Mouse (Mus musculus): ENCODE results near the gene Clic1.
"Not testable (repeated sequence)": the region's sequence is repeated elsewhere in the genome, so short reads cannot be mapped to it uniquely, and the experiment has no call there.

The Clic1 gene

DNA sequence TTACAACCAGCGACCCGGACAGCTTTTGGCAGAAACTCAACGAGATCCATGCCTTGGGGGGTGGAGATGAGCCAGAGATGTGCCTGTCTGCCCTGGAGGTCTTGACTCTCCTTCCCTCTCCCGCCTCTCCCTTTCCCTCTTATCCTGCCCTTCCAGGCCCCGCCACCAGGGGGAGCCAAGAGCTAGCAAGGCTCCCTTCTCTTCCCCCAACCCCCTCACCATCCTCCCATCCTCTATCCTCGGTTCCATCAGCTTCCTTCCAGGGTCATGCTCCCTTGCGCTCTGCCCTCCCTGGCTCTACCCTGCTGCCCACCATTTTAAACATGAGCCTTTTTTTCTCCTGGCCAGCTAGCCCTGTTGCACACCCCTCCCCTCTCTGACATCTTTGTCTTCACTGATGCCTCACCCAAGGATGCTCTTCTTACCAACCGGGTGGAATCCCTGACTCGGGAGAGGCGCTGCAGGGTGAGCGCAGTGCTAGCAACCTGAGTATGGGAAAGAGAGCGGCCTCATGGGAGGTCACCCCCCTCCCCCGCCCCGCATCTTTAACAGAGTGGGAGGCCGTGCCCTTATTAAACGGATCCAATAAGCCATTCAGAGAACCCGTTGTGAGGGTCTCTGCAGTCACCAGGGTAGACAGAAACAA, 28.5 kb upstream of the Clic1 start:
- DNase-seq: peak; percentile 85 to 88

DNA sequence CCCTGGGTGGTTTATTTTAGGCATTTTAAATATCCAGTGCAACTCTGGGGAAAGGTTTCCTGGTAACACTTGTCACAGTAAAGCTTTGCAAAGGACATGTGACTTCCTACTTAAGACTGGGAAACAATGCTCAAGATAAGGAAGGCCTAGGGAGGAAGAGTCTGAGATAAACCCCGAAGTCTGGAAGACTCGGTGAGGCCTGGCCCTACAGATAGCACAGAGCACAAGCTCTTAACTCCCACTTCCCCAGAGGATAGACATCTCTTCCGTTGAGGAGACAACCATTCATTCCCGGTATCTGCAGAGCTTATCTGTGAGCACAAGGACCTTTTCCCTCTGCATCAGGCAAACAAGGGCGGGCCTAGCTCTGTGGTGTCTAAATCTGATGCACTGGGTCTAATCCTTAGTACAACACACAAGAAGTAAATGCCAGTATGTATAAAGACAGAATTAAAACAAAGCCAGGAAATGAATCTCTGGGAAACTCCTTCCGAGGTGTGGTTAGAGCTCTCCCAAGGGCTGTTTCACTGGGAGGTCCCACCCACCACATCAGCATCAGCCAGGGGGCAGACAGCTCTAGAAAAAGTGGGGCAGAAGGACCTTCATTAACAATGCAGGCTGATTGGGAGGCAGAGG, 27.8 kb upstream of the Clic1 start:
- peak; percentile 53 to 69 for DNase-seq

DNA sequence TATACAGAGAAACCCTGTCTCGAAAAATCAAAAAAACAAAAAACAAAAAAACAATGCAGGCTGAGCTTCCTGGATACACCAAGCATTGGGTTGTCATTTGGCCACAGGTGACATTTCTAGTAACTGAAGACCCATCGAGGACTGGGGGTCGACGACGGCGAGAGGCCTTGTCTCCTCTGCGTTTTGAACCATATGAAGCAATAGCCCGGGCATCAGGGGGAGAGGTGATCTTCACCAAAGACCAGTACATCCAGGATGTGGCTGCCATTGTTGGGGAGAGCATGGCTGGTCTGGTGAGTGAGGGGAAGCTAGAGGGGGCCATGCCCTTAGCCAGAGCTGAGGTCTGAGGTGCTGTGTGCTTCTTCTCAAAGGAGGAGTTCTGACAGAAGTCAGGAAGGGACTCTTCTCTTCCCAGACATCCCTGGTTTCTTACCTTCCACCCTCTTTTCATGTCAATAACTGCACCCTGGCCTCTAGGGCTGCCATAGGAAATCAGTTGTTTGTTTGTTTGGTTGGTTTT, 27.2 kb upstream of the Clic1 start:
- DNase-seq: no peak

DNA sequence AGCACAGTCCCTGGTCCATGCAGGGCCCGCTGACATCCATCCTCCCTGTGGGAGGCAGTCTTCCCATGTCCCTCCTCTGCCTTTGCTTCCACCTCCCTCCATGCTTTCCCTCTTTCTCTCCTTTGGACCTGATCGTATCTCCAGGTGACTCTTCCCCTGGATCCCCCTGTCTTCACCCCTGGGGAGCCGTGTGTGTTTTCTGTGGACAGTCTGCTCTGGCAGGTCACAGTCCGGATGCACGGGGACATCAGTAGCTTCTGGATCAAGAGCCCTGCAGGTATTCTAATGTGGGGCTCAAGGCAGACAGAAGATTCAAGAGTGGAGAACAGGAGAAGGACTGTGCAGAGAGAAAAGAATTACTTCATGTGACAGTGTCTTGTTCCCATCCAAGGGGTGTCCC, 26.5 kb upstream of the Clic1 start:
- no peak for DNase-seq

DNA sequence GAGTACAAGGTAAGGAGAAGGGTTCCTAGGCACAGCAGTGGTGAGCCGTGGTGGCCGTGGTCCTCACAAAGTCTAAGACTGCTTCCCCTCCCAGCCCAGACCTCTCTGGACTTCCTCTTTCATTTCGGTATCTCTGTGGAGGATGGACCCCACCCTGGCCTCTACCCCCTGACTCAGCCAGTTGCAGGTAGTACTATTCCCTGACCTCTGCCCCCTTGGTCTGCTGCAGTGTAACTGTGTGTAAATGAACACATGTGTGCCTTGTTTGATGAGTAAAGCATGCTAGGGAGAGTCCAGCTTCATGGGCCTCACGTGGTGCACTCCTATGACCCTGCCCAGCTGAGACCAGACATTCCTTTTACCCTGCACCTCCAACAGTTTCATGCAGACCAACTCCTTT, 26.0 kb upstream of the Clic1 start:
- DNase-seq: no peak

DNA sequence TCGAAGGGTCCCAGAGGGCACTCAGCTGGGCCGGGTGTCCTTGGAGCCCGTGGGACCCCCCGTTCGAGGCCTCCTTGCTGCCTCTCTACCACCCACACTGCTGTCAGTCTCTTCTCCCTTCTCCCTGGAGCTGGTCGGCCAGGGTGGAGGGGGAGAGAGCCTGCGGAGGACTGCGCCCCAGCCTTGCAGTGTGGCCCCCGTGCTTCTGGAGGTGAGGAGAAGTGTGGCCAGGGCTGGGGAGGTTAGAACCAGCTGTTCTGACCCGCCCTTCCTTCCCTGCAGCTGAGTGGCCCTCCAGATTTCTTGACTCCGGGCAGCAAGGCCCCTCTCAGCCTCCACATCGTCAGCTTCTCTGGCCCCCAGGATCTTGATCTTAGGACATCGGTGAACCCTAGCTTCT, 25.5 kb upstream of the Clic1 start:
- no peak for DNase-seq

DNA sequence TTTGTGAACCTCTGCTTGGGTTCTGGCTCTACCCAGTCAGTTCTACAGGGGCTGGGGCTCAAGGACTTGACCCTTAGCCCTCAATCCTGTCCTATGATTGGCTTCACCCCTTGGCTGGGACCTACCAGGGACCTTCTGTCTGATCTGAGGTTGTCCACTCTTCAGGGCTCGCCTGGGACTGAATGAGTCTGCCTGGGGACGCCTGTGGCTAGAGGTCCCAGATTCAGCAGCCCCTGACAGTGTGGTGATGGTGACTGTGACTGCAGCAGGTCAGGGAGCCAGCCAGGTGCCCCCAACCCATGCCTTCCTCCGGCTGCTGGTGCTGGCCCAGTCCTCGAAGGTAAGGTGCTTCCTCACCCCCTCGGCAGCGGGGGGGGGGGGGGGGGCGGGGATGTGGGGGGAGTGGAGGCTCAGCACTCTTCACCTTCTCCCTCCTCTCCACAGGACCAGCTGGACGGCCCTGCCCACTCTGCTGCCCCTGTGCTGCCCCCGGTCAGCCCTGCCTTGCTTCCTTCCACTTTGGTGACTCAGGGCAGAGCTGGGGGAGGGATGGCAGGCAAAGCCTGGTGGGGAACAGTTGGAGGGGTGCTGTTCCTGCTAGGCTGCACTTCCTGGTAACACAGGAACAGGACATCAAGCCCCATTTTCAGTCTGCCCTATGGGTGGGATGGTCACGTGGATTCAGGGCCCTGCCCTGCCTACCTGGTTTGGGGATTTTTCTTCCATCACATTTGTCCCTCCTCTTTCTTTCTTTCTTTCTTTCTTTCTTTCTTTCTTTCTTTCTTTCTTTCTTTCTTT, 24.9 kb upstream of the Clic1 start:
- DNase-seq: peak in 1 of 2 experiments; percentile 40

DNA sequence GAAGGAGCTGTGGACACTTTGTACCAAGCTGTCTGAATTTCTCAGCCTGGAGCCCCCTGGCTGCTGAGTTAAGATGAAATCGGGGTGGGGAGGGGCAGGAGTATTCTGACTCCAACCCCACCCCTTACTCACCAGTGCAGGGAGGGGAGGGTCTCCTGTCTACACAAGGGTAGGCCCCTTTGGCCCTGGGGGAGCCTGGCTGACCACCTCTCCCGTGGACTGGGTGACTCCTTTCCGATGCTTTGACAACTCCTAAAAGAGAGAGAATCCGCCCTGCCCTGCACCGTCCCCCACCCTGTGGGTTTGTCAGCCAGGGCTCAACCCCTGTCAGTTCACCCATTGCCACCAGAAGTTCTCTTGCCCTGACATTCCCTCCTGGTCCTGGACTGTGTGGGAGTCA, 23.6 kb upstream of the Clic1 start:
- DNase-seq: no peak

DNA sequence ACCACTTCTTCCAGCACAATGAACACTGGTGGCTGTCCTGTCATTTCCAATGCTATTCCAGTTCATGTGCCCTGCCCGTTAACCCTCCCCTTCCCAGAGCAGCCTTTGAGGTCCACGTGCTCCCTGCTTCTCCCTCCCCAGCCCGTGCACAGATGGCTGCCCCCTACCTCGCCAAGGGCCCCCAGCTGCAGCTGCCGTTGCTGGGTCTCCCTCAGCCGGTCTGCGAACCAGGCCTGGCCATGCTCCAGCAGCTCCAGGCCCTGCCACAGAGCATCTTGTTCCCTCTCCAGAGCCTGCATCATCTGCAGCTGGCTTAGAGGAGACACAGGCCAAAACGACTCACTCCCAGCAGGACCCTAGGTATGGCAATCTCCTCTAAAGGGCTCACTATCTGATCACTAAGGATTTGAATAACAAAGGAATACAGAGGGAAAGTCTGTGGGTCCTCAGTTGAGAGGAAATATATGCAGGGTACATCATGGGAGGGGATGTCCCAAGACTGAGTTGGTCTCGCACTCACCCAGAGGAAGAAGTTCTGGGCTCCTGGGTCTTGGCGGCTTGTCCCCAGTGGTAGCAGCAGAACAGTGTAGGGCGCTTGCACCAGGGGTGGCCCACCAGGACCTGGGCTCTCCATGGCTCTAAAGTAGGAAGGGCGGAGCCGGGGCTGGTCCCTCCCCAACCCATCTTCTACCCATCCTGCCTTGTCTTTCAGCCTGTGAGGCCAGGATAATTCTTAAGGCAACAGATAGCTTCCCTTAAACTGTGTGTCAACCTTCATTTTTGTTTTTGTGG, 22.3 kb upstream of the Clic1 start, which contains the start of gene Sapcd1:
Gene Sapcd1 (minus strand): TSS at position 740 of the 792 bp plus-strand sequence.
- no peak for DNase-seq

DNA sequence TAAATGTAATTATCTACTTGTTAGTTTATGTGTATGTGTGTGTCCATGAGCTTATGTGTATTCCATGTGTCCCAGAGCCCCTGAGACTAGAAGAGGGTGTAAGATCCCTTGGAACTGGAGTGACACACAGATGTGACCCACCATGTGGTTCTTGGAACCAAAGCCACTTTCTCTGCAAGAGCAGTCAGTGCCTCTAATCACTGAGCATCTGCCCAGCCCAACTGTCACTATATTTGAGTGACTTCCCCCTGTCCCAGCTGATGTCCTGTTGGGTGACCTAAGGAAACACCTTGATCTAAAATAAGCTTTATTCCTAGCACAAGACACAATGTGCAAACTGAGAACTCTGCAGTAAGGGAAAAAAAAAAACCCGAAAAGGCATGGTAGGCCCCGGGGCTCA, 21.5 kb upstream of the Clic1 start:
- DNase-seq: no peak

DNA sequence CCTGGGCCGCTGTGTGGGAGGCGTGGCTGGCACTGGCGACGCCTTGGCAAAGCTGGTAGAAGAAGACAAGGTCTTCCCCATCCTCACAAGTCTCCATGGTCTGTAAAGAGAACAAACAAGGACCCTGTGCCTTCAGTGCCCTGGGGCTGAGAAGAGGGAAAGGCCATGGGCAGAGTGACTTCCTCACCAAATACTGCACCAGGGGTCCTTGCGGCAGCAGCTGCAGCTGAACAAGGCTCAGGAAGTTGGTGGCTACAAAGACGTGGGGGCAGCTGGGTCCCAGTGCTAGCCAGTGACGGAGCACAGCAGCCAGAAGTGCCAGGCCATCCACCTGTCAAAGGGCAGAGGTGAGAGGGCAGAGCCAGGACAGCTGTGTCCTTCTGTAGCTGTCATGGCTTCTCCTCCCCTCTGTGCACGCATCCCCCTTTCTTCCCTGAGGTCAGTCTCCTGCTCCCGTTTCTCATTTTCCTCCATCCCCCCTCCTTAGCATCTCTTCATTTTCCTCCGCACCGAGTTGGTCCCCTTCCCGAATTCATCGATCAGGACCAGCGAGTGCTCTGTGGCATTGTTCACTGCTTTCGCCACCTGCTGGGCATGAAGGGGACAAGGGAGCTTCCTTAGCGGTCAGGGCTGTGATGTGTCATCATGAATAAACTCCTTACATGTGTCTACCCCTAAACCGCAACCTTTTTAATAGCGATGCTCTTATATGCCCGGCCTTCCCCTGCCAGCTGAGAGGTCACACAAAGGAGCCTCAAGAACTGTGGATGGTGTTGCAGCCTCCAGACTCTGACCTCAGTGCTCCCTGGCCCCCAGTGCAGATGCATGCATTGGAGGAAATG, 19.9 kb upstream of the Clic1 start:
- no peak for DNase-seq

DNA sequence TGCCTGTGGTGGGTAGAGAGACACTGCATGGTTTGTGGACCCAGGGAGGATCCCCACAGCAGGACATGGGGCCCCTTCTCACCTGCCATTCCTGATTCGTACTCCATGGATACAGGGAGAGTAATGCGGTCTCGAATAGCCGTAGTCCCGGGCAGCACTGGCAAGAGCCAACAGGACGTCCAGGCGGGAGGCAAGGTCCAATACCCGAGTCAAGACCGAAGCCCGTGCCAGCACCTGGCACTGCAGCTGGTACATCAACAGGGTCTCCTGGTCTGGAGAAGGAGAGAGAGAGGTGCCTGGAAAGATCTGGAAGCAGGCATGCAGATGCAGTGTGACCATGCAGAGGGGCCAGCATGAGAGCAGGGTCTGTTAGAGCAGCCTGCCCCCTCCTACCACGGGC, 18.5 kb upstream of the Clic1 start:
- DNase-seq: no peak

DNA sequence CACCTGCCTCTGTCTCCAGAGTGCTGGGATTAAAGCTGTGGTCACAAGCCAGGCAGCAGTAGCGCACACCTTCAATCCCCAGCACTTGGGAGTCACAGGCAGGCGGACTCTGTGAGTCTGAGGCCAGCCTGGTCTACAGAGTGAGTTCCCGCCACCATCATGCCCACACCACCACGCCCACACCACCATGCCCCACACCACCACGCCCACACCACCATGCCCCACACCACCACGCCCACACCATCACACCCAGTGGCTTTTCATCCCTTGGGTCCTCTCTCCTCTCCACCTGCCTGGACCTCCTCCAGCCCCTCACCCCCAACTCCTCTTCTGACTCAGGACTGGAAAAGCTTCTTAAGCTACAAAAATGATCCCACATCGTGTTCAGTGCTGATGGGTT, 17.9 kb upstream of the Clic1 start:
- no peak for DNase-seq

DNA sequence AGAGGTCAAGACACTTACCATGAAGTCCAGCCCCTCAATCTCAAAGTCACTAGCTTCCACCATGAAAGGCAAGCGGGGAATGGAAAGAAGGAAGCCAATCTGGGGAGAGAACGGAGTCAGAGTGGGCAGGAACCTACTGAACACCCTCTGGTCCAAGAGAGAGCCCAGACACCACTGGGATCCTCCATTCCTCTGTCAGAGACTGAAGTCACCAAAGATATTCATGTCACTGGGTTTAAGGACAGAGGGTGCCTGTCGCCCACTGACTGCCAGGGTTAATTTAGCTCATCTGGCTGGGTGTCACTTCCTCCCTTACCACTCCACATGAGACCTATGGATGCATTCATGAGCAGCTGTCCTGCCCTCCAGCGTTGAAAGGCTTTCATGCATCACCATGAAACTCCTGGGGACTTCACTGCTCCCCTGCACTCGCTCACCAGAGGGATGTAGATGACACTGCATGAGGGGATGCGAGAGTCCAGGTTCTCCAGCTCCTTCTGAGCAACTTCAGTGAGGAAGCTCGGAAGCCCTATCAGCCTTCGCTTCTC, 17.4 kb upstream of the Clic1 start:
- DNase-seq: no peak

DNA sequence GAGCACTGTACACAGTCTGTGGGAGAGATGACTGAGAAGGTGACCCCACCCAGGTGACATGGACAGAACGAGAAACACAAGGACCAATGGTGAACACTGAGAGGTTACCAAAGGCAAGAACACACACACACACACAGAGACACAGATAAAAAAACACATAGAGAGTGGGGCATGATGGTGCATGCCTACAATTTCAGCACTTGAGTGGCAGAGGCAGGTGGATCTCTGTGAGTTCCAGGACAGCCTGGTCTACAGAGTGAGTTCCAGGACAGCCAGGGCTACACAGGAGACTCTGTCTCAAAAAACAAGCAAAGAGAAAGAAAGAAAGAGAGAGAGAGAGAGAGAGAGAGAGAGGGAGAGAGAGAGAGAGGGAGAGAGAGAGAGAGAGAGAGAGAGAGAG, 16.1 kb upstream of the Clic1 start:
- not testable (repeated sequence) for DNase-seq

DNA sequence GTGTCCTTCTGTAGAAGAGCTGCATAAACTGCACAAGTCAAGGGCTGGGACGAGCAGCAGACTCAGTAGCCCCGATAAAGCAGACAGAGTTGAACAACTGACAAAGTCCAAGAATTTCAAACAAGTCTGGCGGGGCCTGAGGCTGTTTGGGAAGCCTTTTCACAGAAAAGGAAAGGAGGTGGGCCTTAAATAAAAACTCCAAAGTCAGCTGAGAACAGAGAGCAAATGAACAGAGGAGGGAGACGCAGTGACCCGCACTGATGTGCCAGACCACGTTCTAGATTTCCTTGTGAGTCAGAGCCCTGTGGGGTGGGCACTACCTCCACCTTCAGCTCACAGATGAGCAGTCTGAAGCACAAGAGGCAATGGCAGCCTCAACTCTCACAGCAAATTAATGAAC, 14.9 kb upstream of the Clic1 start:
- DNase-seq: no peak

DNA sequence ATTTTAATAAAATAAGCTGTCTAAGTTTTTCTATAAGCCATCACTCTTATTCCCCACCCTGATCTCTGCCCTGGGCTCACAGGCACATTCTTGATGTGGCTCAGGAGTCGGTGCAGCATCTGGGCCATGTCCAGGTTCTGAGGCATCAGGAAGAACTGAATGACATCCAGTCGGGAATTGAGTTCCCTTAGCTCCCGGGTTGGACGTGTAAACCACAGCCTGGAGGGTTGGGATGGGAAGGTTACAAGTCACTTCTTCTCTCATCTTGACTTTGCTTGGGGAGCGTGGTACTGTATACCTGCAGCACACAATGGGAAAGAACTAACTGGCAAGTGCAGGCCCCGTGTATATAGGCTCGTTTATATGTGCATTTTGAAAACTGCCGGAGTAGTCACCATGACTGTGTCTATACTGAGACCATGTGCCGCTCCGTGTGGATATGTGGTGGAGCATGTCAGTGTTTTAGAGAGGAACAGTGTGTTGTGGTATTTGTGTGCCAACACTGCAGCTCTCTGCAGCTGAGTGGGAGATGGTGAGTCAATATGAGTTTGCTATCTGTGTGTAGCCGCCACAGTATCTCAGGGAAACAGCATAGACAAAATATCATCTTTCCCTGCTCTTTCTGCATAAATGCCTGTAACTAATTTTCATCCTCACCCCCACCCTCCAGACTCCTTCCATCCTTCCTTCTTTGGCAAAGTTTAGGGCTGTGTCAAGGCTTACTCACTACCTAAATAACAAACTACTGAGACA, 10.5 kb upstream of the Clic1 start:
- no peak for DNase-seq

DNA sequence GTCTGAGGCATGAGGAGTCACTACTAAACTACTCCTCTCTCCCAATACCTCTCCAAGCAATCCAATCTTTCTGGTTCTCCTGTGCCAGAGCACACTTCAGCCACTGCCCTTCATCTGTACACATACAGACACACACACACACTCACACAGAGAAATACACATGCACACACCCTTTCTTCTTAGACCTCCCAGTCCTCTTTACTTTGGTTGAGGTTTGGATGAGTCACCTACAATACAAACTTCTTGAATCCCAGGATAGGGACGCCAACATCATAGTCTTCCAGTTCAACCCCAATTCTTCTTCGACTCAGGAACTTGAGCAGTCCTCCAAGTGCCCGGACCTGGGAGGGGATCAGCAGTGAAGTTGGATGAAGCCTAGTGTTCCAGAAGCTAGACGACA, 6.0 kb upstream of the Clic1 start:
- no peak for DNase-seq

DNA sequence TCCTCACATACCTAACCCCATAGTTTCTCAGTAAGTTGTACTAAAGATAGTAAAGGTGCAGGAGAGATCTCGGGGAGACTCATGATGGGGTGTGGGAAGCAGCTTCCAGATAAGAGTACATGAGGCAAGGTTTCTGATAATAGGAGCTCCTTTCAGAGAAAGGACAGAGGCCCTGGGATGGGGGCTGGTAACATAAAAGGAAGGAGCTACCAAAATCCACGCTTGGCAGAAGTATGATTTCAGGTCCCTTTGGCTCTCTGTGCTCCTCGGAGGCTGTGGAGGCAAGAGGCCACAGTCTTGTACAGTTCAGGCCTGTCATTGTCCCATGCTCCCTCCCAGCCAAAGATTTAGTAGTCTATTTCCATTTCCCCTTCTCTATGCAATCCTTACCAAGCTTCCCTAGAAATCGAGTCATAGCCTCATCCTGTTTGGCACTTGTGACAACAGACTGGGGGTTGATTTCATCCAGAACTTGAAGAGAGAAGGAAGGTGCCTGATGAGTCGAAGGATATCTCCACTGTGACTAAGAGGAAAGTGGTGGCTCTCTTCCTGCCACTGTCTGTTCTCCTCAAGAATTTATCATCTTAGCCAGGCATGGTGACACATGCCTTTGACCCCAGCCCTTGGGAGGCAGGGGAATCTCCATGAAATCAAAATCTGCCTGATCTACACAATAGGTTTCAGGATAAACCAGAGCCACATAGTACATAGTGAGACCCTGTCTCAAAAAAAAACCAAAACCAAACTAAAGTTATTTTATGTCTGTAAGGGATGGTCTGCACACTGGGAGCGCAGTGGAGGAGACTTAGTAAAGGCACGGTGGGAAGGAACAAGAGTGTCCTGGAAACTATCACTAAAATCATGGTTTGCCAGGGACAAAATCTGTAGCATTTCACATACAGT, 4.6 kb upstream of the Clic1 start:
- DNase-seq: no peak

All from lung, adult 18-20 months (tissue).